Mouse (Mus musculus) embryo, embryonic 10.5 days (tissue): ENCODE results near the gene Garem2.

ENCODE experiments used
- DNase-seq: peaks from one replicate; pipeline ENCODE4 v3.0.0-alpha.2; 2015; ENCODE audit warnings: low spot score

The Garem2 gene

GRCm38 (mm10) chr5:30111771-30112170 lies 6.8 kb downstream of the Garem2 start:
- DNase-seq = peak; percentile 28

DNA sequence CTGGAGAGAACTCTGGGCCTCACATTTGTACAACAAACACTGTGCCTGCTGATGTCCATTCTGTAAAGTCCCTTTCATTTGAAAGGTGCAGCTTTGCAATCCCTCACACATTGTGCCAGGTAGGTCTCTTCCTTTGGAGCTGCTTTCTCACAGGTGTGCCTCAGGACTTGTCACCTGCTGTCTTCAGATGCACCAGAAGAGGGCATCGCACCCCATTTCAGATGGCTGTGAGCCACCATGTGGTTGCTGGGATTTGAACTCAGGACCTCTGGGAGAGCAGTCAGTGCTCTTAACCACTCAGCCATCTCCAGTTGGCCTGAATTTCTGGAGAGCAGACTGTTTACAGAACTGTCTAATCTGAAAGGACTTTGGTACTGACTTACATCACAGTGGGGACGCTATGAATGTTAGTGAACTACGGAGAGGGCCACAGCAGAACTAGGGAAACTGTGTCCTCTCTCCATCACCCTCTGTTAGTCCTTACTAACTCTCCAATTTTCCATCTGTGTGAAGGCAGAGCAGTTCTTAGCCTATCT lies 7.6 kb downstream of the Garem2 start:
- no peak for DNase-seq

GRCm38 (mm10) chr5:30113881-30114760 lies 9.2 kb downstream of the Garem2 start:
- DNase-seq = peak; percentile 86

DNA sequence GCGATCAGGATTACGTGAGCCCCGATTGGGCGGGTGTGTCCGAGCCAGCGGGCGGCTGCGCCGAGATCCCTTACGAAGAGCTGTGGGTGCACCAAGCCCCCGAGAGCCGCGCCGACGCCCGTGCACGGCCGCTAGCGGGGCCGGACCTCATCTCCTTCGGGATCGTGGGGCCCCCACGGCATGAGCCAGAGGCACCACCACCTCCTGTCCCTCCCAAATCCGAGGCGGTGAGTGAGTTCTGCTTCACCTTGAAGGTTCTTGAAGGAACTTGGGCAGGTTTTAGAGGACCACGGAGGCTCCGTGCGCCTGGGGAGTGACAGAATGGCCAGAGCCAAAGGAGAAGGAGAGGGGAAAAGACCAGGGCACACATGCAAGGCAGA lies 9.8 kb downstream of the Garem2 start:
- DNase-seq = no peak

GRCm38 (mm10) chr5:30115718-30116117 lies 10.8 kb downstream of the Garem2 start:
- DNase-seq = peak; percentile 11

- no peak for DNase-seq
Observed at GRCm38 (mm10) chr5:30118018-30118417, 13.1 kb downstream of the Garem2 start.

DNA sequence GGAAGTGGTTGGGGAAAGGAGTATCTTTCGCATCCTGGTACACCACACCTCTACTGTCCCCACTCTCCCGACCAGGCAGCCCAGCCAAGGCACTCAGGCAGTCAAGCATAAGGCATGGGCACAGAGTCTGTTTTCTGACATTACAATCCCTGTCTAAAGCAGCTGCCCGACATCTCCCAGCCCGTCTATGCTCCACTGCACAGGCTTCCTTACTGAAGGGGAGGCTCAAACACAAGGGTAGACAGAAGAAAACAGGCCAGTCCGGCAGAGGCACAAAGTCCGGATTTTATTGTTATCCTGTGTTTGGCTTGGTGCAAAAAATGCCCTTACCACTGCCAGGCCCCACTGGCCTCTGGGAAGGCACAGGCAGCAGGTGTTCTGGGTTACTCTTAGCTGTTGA lies 14.2 kb downstream of the Garem2 start:
- no peak for DNase-seq

DNA sequence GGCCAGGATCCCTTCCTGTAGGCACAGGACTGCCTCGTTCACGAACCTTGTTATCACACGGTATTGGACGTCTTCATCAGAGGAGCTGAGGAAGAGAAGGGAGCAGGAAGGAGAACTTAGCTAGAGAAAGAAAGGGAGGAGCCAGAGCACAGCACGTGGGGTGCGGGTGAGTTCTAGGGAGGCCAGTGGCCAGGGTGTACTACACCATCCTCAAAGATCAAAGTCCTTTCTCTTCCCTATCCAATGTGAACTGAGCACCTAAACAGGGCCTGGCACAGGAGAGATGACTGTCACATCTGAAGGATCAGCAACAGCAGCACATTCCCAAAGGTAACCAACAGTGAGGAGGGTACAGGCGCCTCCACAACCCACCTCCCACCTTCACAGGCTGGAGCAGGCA lies 15.1 kb downstream of the Garem2 start:
- DNase-seq = no peak

DNA sequence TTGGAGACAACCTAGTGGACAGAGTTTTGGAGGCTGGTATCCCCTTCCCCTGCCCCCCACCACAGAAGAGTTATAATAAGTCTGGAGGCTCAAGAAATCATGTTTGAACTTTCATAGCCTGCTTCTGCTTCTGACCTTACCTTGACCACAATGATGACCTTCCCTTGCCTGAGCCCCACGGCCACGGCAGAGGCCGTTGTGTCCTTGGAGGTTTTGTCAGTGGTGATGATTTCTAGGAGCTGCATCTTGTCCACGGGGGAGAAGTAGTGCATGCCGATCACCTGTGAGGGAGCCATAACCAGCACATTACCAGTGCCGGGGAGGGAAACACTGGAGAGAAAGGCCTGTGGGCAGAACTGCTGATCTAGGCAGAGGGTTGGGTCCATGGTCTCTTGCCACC lies 17.5 kb downstream of the Garem2 start:
- DNase-seq = no peak

- peak; percentile 81 for DNase-seq
Observed at GRCm38 (mm10) chr5:30125587-30125986, 20.6 kb downstream of the Garem2 start.

DNA sequence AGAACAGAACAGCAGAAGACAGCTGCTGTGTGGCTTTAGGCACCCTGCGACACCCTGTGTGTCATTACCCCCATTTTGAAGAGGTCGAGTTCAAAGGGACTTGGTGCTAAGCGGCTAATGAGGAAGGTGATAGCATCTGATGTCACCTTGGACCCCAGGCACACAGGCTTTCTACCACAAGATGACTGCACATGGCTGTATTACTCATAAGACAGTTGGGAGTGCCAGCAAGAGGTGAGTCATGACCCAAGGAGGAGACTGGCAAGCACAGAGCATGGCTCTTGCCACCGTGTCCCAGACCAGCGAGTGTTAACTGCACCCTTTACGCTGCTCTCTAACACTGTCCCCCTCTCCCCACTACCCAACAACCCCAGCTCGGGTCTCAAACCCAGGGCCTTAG lies 21.8 kb downstream of the Garem2 start:
- DNase-seq = no peak

GRCm38 (mm10) chr5:30127921-30128597 lies 23.1 kb downstream of the Garem2 start:
- no peak for DNase-seq

- DNase-seq = no peak
Observed at GRCm38 (mm10) chr5:30128680-30129079, 23.7 kb downstream of the Garem2 start.

DNA sequence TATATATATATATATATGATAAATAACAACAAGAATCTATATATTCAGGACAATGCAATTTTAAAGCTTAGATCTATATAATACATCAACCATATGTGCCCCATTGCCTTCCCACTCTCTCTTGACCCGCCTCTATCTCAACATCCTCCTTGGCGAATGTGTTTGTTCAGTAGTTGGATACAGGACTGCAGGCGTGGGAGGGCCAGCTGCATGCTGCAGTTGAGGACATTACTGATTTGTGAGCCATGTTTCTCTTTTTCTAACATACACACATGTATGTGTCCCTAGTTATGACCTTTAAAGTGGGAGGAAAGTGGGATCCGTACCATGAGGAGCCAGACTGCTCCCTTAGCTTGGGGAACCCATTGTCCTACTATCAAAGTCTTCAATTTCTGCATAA lies 26.3 kb downstream of the Garem2 start:
- no peak for DNase-seq

- no peak for DNase-seq
Observed at GRCm38 (mm10) chr5:30132173-30132572, 27.2 kb downstream of the Garem2 start.

GRCm38 (mm10) chr5:30135711-30136231 lies 30.8 kb downstream of the Garem2 start:
- DNase-seq = no peak

DNA sequence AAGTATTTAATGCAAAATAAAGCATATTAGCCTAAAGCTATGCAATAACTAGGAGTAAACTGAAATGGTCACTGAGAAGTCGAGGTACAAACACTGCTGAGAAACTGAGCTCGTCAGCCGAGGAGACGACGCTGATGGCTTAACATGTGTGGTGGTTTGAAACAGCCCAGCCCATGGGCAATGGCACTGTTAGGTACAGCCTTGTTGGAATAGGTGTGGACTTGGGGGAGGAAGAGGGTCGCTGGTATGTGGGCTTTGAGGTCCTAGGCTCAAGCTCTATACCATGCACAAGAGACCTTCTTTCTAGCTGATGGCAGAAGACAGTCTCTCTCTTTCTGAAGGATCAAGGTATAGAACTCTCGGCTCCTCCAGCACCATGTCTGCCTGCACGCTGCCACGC lies 32.3 kb downstream of the Garem2 start:
- no peak for DNase-seq

DNA sequence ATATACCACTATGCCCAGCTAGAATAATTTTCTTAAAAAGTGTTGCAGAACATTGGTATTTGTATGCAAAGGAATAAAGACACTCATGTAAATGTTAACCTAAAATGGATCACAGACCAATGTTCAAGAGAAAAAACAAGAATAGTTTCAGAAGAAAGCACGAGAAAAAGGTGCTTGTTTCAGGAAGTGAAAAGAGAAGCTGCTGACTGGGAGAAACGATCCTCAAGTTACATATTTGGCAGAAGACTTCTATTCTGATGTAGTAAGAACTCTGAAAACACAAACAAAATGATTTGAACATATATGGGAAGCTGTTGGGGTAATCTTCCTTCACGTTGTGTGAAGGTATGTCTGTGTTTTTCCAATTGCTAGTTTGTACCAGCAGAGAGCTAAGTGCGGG lies 33.2 kb downstream of the Garem2 start:
- DNase-seq = no peak

DNA sequence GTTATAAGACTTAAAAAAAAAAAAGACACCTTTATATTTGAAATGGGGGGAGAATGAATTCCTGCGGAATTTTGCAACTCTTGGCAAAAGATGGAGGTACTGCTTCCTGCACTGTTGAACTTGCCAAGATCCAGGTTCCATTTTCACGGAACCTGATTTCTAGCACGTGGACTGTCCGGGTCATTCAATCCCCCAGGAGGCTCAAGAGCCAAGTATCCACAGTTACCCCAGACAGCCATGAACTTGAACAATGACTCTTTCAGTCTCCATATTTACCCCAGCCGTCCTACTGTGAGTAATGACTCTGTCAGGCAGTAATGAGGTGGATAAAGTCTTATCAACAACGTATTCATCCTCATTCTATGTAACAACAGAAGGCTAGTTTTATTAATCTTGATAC lies 41.6 kb downstream of the Garem2 start:
- no peak for DNase-seq

- no peak for DNase-seq
Observed at GRCm38 (mm10) chr5:30148133-30148920, 43.4 kb downstream of the Garem2 start.

- DNase-seq = no peak
Observed at GRCm38 (mm10) chr5:30152007-30152406, 47.0 kb downstream of the Garem2 start.

DNA sequence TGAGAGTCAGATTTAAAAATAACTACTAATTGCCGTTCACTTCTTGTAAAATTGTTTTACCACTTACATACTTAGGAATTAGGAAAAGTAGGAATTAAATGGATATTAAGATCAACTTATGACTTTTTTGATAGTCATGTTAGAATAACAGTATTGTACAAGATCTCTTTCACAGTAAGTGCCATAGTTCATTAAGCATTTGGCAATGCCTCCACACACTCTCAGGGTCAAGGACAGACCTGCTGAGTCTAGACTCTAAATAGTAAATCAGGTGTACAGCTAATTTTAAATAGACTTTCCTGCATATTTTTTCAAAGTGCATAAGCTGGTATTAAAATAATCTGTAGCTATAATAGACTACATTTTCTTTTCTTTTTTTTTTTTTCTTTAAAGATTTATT lies 47.5 kb downstream of the Garem2 start:
- DNase-seq = no peak
